Mouse (Mus musculus) thymus, adult 2 months (tissue): ENCODE measurements at regions not wholly inside any gene's neighbourhood (a gene's known extent, or its start where the extent isn't known, plus 50 kb on each side); places are given as distances from the start of the nearest gene placed in this dataset.

Source experiments
- DNase-seq: peaks from one replicate; pipeline ENCODE4 v3.0.0; 2021
- H3K27ac ChIP-seq: fragments of 200-500 bp; 2 replicates; pipeline ENCODE4 v1.5.1; 2012; ENCODE audit warnings: low read length, control low read depth; ENCODE audit not compliant: control insufficient read depth, insufficient read depth
- H3K27me3 ChIP-seq: fragments of 200-500 bp; 2 replicates; pipeline ENCODE4 v1.6.1; 2012; ENCODE audit warnings: mild to moderate bottlenecking, low read length, moderate library complexity, mixed read lengths; ENCODE audit not compliant: control insufficient read depth, insufficient read depth
- H3K36me3 ChIP-seq: fragments of 200-500 bp; 2 replicates; pipeline ENCODE4 v1.6.1; 2012; ENCODE audit warnings: mild to moderate bottlenecking, low read length, moderate library complexity; ENCODE audit not compliant: control insufficient read depth, insufficient read depth
- H3K4me1 ChIP-seq: fragments of 200-500 bp; replicated peaks from 2 replicates; pipeline ENCODE4 v1.6.1; 2012; ENCODE audit warnings: low read length; ENCODE audit not compliant: control insufficient read depth, insufficient read depth
- H3K4me3 ChIP-seq: fragments of 200-500 bp; 2 replicates; pipeline ENCODE4 v1.5.1; 2012; ENCODE audit warnings: mild to moderate bottlenecking, low read length, control low read depth, moderate library complexity; ENCODE audit not compliant: control insufficient read depth, insufficient read depth
- CTCF ChIP-seq: fragments of 200-500 bp; IDR thresholded peaks from 2 replicates; pipeline ENCODE4 v1.5.1; 2012; ENCODE audit warnings: mild to moderate bottlenecking, control low read depth, low read length, moderate library complexity, borderline replicate concordance; ENCODE audit not compliant: control insufficient read depth, poor library complexity, insufficient read depth; ENCODE audit errors: extremely low read depth
- POLR2A ChIP-seq: fragments of 200-500 bp; IDR thresholded peaks from 2 replicates; pipeline ENCODE4 v1.6.1; 2012; ENCODE audit warnings: mild to moderate bottlenecking, low read length, control low read depth, moderate library complexity; ENCODE audit not compliant: control insufficient read depth, poor library complexity, insufficient read depth; ENCODE audit errors: extremely low read depth
- WGBS: fragments of 180-500 bp; shearing (Covaris S2); methylation state at CpG from one replicate; pipeline ENCODE4 v1.1.7; 2018; 5-methylcytosine and 5-hydroxymethylcytosine counted together

DNA sequence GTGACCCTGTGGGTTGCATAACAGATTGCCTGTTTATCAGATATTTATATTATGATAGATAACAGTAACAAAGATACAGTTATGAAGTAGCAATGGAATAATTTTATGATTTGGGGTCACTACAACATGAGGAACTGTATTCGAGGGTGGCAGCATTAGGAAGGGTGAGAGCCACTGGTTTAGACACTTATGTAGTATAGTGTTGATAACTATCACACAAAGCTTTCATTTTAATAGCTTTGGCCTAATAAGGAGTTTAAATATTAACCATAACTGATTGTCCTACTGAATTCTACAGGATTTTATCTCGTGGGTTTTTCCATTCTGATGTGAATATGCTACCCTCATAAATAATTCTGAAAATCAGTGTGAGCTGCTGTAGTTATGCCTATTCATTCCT lies 538.6 kb upstream of the Cited2 start:
- no peak overlapping the region for H3K27ac ChIP-seq
- no peaks in the 10 kb centered on the region for H3K27me3 ChIP-seq
- H3K4me1 ChIP-seq, result no peaks in the 10 kb centered on the region
- TF ChIP-seq POLR2A, result no peak
- no peak for TF ChIP-seq CTCF
- no peak for DNase-seq
- 81% methylated on average over 2 of the region's 2 CpGs for WGBS
- H3K4me3 ChIP-seq, result no peak overlapping the region
- H3K36me3 ChIP-seq, result no peaks in the 10 kb centered on the region

DNA sequence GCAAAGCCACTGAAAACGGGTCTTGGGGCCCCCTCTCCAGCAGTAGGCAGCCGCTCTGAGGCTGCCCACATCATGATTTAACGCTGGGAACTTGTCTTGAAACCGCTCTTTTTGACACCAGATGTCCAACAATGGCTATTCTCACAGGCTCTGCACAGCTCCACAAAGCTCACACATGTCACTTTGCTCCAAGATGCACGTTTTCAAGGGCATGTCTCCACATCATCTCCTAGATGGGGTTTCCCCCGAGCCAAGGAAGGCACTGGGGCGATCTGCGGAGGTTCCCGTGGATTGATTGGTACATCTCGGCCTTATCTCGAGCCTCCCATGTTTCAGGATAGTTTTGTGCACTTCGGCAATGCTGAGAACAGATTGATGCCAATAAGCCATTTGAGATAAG lies 526.8 kb upstream of the Cited2 start:
- no peak for TF ChIP-seq POLR2A
- no peak for TF ChIP-seq CTCF
- Histone ChIP-seq H3K4me1 (no peaks in the 10 kb centered on the region; the same call in 1 of the 2 replicates), H3K27me3 (no peaks in the 10 kb centered on the region), H3K36me3 (no peaks in the 10 kb centered on the region), H3K27ac (no peak overlapping the region), H3K4me3 (no peak overlapping the region)
- DNase-seq, result no peak
- 92% methylated on average over 12 of the region's 12 CpGs for WGBS

DNA sequence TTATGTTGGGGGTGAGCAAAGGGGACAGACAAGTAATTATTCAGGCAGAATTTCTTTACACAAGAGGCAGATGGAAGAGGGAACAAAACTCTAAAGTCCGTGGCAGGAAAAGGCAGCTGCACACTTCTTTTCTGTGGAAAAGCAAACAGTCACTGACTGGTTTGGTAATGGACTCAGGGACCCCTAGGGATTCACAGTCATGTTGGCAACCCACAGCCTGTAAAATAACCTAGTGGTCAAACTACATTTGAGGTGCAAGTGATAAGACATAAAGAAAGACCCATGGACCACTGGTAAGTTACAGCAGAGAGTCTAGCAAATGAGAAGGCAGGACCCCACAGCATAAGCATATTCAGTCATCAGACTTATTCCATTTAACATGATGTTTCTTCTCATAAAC lies 526.4 kb upstream of the Cited2 start:
- Histone ChIP-seq H3K36me3 (no peaks in the 10 kb centered on the region), H3K4me1 (no peaks in the 10 kb centered on the region; the same call in 1 of the 2 replicates), H3K27me3 (no peaks in the 10 kb centered on the region), H3K4me3 (no peak overlapping the region), H3K27ac (no peak overlapping the region)
- TF ChIP-seq POLR2A (no peak), CTCF (no peak)
- DNase-seq, result no peak
- WGBS, result 91% methylated on average over 1 of the region's 1 CpGs

DNA sequence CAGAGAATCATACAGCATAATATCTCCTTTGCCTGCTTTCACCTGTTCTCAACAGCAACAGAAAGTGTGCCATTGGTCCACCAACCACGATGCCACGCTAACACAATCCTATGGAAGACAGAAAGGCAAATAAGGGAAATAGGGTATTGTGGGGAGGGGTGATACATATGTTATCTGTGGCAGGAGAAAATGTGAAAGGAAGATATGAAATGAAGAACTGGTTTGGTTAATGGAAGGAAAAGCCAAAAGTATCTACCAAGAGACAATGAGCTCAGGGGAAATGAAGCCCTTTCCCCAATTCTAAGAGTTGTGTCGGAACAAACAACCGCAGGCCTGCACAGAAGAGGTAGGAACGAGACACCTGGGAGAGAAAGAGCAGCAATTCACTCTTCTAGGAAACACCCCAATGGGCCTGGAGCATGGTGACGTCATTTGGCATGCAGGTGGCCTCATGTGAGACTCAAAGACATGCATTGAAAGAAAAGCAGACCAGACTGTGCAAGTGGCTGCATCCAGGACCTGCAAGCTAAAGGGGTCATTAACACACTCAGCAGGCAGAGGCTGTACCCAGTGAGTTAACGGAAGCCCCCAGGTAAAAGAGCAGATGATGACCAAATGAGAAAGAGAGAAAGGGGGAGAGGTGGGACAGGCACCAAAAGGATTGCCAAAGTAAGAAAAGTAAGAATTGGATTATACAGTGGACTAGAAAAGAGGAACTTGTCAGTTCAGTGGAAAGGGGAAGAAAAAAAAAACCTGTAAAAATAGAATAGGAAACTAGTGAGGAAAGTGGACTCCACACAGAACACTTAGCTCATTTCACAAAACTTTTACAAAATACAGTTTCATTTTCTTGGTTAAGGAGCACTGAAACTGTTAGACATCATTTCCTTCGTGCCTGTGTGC lies 522.2 kb upstream of the Cited2 start:
- Histone ChIP-seq H3K27me3 (no peaks in the 10 kb centered on the region), H3K27ac (no peak overlapping the region), H3K36me3 (no peaks in the 10 kb centered on the region), H3K4me1 (no peaks in the 10 kb centered on the region; the same call in 1 of the 2 replicates), H3K4me3 (no peak overlapping the region)
- no peak for TF ChIP-seq CTCF
- TF ChIP-seq POLR2A, result no peak
- DNase-seq, result no peak
- 48% methylated on average over 8 of the region's 8 CpGs for WGBS

DNA sequence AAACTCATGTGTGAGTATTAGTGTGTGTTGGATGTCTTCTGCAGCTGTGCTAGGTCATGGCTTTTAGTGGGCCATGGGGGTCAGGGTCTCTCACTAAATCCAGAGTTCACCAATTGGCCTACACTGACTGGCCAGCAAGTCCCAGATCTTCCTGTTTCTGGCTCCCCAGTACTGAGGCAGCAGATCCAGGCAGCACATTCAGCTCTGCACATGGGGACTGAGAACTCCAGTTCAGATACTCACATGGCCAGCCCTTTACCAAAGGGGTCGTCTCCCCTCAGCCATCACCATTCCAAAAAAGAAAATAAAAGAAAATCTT lies 521.6 kb upstream of the Cited2 start:
- Histone ChIP-seq H3K4me3 (no peak overlapping the region), H3K27ac (no peak overlapping the region), H3K36me3 (no peaks in the 10 kb centered on the region), H3K4me1 (no peaks in the 10 kb centered on the region; the same call in 1 of the 2 replicates), H3K27me3 (no peaks in the 10 kb centered on the region)
- DNase-seq, result no peak
- TF ChIP-seq CTCF (no peak), POLR2A (no peak)
- 58% methylated on average over 1 of the region's 1 CpGs for WGBS

DNA sequence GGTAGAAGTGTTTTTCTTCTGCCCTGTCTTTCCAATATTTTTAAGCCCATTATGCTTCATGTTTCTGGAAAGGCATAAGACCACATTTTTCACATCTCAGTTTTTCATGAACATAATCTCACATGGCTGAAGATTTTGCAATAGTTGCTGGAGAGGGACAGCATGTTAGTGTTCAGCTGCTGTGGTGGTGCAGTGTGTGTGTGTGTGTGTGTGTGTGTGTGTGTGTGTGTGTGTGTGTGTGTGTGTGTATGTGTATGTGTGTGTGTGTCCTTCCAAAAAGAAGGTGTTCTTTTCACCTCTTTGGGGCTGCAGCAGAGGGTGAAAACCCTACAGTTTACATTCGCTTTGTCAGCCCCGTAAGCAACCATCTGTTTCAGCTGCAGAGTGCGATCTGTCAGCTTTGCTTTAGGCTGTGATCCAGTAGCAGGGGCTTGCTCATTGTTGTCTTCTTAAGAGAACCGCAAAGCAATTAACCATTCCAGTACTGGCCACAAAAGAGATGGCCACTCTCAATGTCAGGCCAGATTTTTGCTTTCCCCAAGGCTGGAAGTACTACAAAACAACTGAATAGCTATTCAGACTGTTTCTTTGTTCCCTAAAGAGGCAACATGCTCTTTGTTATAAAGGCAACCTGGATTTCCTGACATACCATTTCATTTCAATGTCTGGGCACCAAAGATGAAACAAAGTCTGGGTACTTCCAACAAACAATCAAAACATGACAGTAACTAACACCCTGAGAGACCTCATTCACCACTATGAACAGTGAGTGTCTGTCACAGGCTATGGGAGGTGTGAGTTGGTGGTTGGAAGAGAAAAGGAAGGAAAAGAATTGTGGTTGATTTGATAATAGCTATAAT lies 520.2 kb upstream of the Cited2 start:
- Histone ChIP-seq H3K4me3 (no peak overlapping the region), H3K4me1 (no peaks in the 10 kb centered on the region; the same call in 1 of the 2 replicates), H3K27me3 (no peaks in the 10 kb centered on the region), H3K27ac (no peak overlapping the region), H3K36me3 (no peaks in the 10 kb centered on the region)
- TF ChIP-seq CTCF (no peak), POLR2A (no peak)
- 83% methylated on average over 4 of the region's 4 CpGs for WGBS
- DNase-seq, result no peak
